Mouse (Mus musculus): ENCODE measurements at regions not wholly inside any gene's neighbourhood (a gene's known extent, or its start where the extent isn't known, plus 50 kb on each side); places are given as distances from the start of the nearest gene placed in this dataset.

- no peak for DNase-seq
These were observed 151.4 kb upstream of the Eomes start for GRCm38 (mm10) chr9:118326656-118327055.

GRCm38 (mm10) chr9:118327904-118328303, 150.1 kb upstream of the Eomes start:
- no peak for DNase-seq

- DNase-seq: peak; percentile 2
These were observed 136.6 kb upstream of the Eomes start for GRCm38 (mm10) chr9:118341401-118341800.

- DNase-seq: no peak
These were observed 123.1 kb upstream of the Eomes start for GRCm38 (mm10) chr9:118354911-118355310.

GRCm38 (mm10) chr9:118357406-118357805, 120.6 kb upstream of the Eomes start:
- DNase-seq: no peak

- DNase-seq: no peak
These were observed 114.1 kb upstream of the Eomes start for GRCm38 (mm10) chr9:118363929-118364328.

- DNase-seq: no peak
These were observed 112.6 kb upstream of the Eomes start for GRCm38 (mm10) chr9:118365431-118365830.

GRCm38 (mm10) chr9:118367314-118367713, 110.7 kb upstream of the Eomes start:
- no peak for DNase-seq

- DNase-seq: no peak
These were observed 107.4 kb upstream of the Eomes start for GRCm38 (mm10) chr9:118370581-118370980.

GRCm38 (mm10) chr9:118374680-118375079, 103.3 kb upstream of the Eomes start:
- no peak for DNase-seq

GRCm38 (mm10) chr9:118379055-118379454, 99.0 kb upstream of the Eomes start:
- DNase-seq: no peak

- no peak for DNase-seq
These were observed 95.5 kb upstream of the Eomes start for GRCm38 (mm10) chr9:118382532-118382931.

GRCm38 (mm10) chr9:118384610-118385009, 93.4 kb upstream of the Eomes start:
- DNase-seq: no peak

GRCm38 (mm10) chr9:118387631-118388030, 90.4 kb upstream of the Eomes start:
- no peak for DNase-seq

- DNase-seq: peak; percentile 13
These were observed 88.3 kb upstream of the Eomes start for GRCm38 (mm10) chr9:118389481-118390334.

GRCm38 (mm10) chr9:118390679-118391078, 87.3 kb upstream of the Eomes start:
- DNase-seq: no peak

GRCm38 (mm10) chr9:118391715-118392114, 86.3 kb upstream of the Eomes start:
- DNase-seq: peak; percentile 17

GRCm38 (mm10) chr9:118392796-118393195, 85.2 kb upstream of the Eomes start:
- DNase-seq: no peak

- no peak for DNase-seq
These were observed 84.4 kb upstream of the Eomes start for GRCm38 (mm10) chr9:118393567-118393966.

GRCm38 (mm10) chr9:118396425-118397053, 81.5 kb upstream of the Eomes start:
- no peak for DNase-seq

- no peak for DNase-seq
These were observed 77.5 kb upstream of the Eomes start for GRCm38 (mm10) chr9:118400520-118400919.

- no peak for DNase-seq
These were observed 76.8 kb upstream of the Eomes start for GRCm38 (mm10) chr9:118401170-118401569.

GRCm38 (mm10) chr9:118404867-118405266, 73.1 kb upstream of the Eomes start:
- no peak for DNase-seq
